Mouse (Mus musculus) activated CD4-positive, CD25-positive, alpha-beta regulatory T cell, adult 4 months (primary cell): ENCODE data around the gene Sez6. TPM values are rescaled to one million over a fixed set of nuclear protein-coding genes. Genes with fewer than 3 reads are reported as not detected.
A peak's percentile ranks its signal among the peaks of the same experiment; 100 is the strongest.

Experiments
- ATAC-seq: one replicate; pipeline ENCODE4 v1.8.0; 2017
- polyA plus RNA-seq, 2 experiments: library from polyadenylated mRNA; unstranded; fragments of 100-300 nt; shearing (Covaris generic); gene quantifications; one replicate each; pipeline ENCODE4 v1.2.1; 2017

The Sez6 gene
- under 1 TPM in 1 of 2 experiments, not detected in 1; 0.20 TPM for polyA plus RNA-seq

- no peak for ATAC-seq
These were observed at the start of gene Sez6 for GRCm38 (mm10) chr11:77930751-77931540. Gene Sez6, plus strand, starts transcription at chr11:77930800.

- ATAC-seq, result no peak
These were observed 45.9 kb upstream of the Sez6 start for GRCm38 (mm10) chr11:77884524-77885245.

- ATAC-seq, result no peak
These were observed 45.4 kb upstream of the Sez6 start for GRCm38 (mm10) chr11:77885246-77885575.

GRCm38 (mm10) chr11:77887373-77887960 is 43.1 kb upstream of the Sez6 start:
- peak; percentile 86 for ATAC-seq

- no peak for ATAC-seq
These were observed 41.8 kb upstream of the Sez6 start for GRCm38 (mm10) chr11:77888846-77889245.

- ATAC-seq, result no peak
These were observed 41.1 kb upstream of the Sez6 start for GRCm38 (mm10) chr11:77889484-77889883.

GRCm38 (mm10) chr11:77890648-77891258 is 39.8 kb upstream of the Sez6 start:
- ATAC-seq, result no peak

- no peak for ATAC-seq
These were observed 37.7 kb upstream of the Sez6 start for GRCm38 (mm10) chr11:77892883-77893282.

GRCm38 (mm10) chr11:77893283-77893682 is 37.3 kb upstream of the Sez6 start:
- ATAC-seq, result no peak

GRCm38 (mm10) chr11:77893787-77894718 is 36.5 kb upstream of the Sez6 start, which contains the start of gene Pipox:
Gene Pipox, minus strand, starts transcription at chr11:77894096.
- ATAC-seq, result no peak

GRCm38 (mm10) chr11:77894967-77895366 is 35.6 kb upstream of the Sez6 start:
- ATAC-seq, result no peak

GRCm38 (mm10) chr11:77896011-77896410 is 34.6 kb upstream of the Sez6 start:
- ATAC-seq, result no peak

GRCm38 (mm10) chr11:77896480-77896819 is 34.1 kb upstream of the Sez6 start:
- no peak for ATAC-seq

- ATAC-seq, result no peak
These were observed 33.5 kb upstream of the Sez6 start for GRCm38 (mm10) chr11:77896820-77897805.

- no peak for ATAC-seq
These were observed 30.4 kb upstream of the Sez6 start for GRCm38 (mm10) chr11:77900187-77900586.

GRCm38 (mm10) chr11:77900696-77901095 is 29.9 kb upstream of the Sez6 start:
- ATAC-seq, result no peak

- ATAC-seq, result no peak
These were observed 29.2 kb upstream of the Sez6 start for GRCm38 (mm10) chr11:77901366-77901765.

- ATAC-seq, result no peak
These were observed 28.7 kb upstream of the Sez6 start for GRCm38 (mm10) chr11:77901775-77902355.

GRCm38 (mm10) chr11:77903761-77904160 is 26.8 kb upstream of the Sez6 start:
- no peak for ATAC-seq

GRCm38 (mm10) chr11:77904707-77905106 is 25.9 kb upstream of the Sez6 start:
- no peak for ATAC-seq
